Mouse (Mus musculus) myocyte (in vitro differentiated cells): ENCODE data around the gene Mpg. TPM values are rescaled to one million over a fixed set of nuclear protein-coding genes. Genes with fewer than 3 reads are reported as not detected.
A peak's percentile ranks its signal among the peaks of the same experiment; 100 is the strongest.

Experiments
- H3K27me3 ChIP-seq: one replicate; pipeline ENCODE4 v1.6.1; 2011; ENCODE audit not compliant: control insufficient read depth, insufficient read depth, insufficient read length
- H3K36me3 ChIP-seq: one replicate; pipeline ENCODE4 v1.6.1; 2011; ENCODE audit not compliant: control insufficient read depth, insufficient read depth
- H3K4me2 ChIP-seq: one replicate; pipeline ENCODE4 v1.6.1; 2011; ENCODE audit warnings: low read depth, control low read depth
- H3K4me3 ChIP-seq: one replicate; pipeline ENCODE4 v1.5.1; 2011; ENCODE audit warnings: mild to moderate bottlenecking, control low read depth, moderate library complexity
- H3K79me2 ChIP-seq: one replicate; pipeline ENCODE4 v1.6.1; 2011; ENCODE audit not compliant: control insufficient read depth, insufficient read depth
- H3ac ChIP-seq: one replicate; pipeline ENCODE4 v1.6.1; 2011; ENCODE audit not compliant: control insufficient read depth, insufficient read length
- CEBPB ChIP-seq: IDR thresholded peaks from 2 replicates; pipeline ENCODE4 v1.6.1; 2011; ENCODE audit warnings: mild to moderate bottlenecking, moderate library complexity; ENCODE audit not compliant: poor library complexity, insufficient read depth, severe bottlenecking
- E2F4 ChIP-seq: IDR thresholded peaks from one replicate; pipeline ENCODE4 v1.6.1; 2011; ENCODE audit warnings: mild to moderate bottlenecking, control low read depth, moderate library complexity; ENCODE audit not compliant: insufficient read depth
- MAX ChIP-seq: IDR thresholded peaks from one replicate; pipeline ENCODE4 v1.6.1; 2011; ENCODE audit warnings: low read depth, mild to moderate bottlenecking, control low read depth
- MYOD1 ChIP-seq, 3 experiments: IDR thresholded peaks; one replicate each; pipeline ENCODE4 v1.6.1; 2011; ENCODE audit warnings: control low read depth in 2 of 3, low read depth in 2 of 3, mild to moderate bottlenecking in 2 of 3, moderate library complexity in 1 of 3; ENCODE audit not compliant: insufficient read length in 2 of 3, control insufficient read depth in 1 of 3
- MYOG ChIP-seq, 3 experiments: IDR thresholded peaks; one replicate each; pipeline ENCODE4 v1.6.1; 2011; ENCODE audit warnings: control low read depth in 2 of 3, low read depth in 2 of 3, mild to moderate bottlenecking in 2 of 3; ENCODE audit not compliant: insufficient read length in 2 of 3, control insufficient read depth in 1 of 3, insufficient read depth in 1 of 3
- POLR2A ChIP-seq: IDR thresholded peaks from one replicate; pipeline ENCODE4 v1.6.1; 2011; ENCODE audit warnings: low read depth, mild to moderate bottlenecking, control low read depth, moderate library complexity; ENCODE audit not compliant: insufficient read length
- POLR2AphosphoS2 ChIP-seq: IDR thresholded peaks from one replicate; pipeline ENCODE4 v1.6.1; 2011; ENCODE audit warnings: low read depth, control low read depth; ENCODE audit not compliant: insufficient read length
- REST ChIP-seq: IDR thresholded peaks from one replicate; pipeline ENCODE4 v1.6.1; 2011; ENCODE audit warnings: mild to moderate bottlenecking, control low read depth, moderate library complexity; ENCODE audit not compliant: insufficient read depth, insufficient read length
- SRF ChIP-seq: IDR thresholded peaks from one replicate; pipeline ENCODE4 v1.6.1; 2011; ENCODE audit warnings: low read depth; ENCODE audit not compliant: control insufficient read depth, insufficient read length
- TCF12 ChIP-seq: IDR thresholded peaks from one replicate; pipeline ENCODE4 v1.6.1; 2011; ENCODE audit warnings: mild to moderate bottlenecking, control low read depth; ENCODE audit not compliant: poor library complexity, insufficient read depth, severe bottlenecking
- TCF3 ChIP-seq: IDR thresholded peaks from one replicate; pipeline ENCODE4 v1.6.1; 2011; ENCODE audit warnings: low read depth, control low read depth; ENCODE audit not compliant: insufficient read length
- USF1 ChIP-seq: IDR thresholded peaks from one replicate; pipeline ENCODE4 v1.6.1; 2011; ENCODE audit warnings: low read depth, mild to moderate bottlenecking, control low read depth, moderate library complexity
- polyA plus RNA-seq: library from polyadenylated mRNA; unstranded; fragments of >200 nt; fragmentation: generic; extraction: Trizol; gene quantifications from one replicate; pipeline ENCODE4 v1.2.1, GENCODE M21; 2012; ENCODE audit warnings: missing spikeins

Gene Mpg
- polyA plus RNA-seq, 1 experiment, result 23.8 TPM

- TF ChIP-seq POLR2AphosphoS2 (no peak), MYOD1 (IDR thresholded peaks at IDR 0.05; ENCODE audit: control insufficient read depth in 1 of 3, insufficient read length in 2 of 3, low read depth in 2 of 3) (no peak), TCF3 (no peak), CEBPB (no peak), USF1 (no peak), SRF (no peak), MYOG (IDR thresholded peaks at IDR 0.05; ENCODE audit: control insufficient read depth in 1 of 3, insufficient read depth in 1 of 3, insufficient read length in 2 of 3, low read depth in 2 of 3) (no peak), TCF12 (no peak), POLR2A (no peak), MAX (no peak), REST (no peak), E2F4 (no peak)
- Histone ChIP-seq H3ac (peak overlapping the region; percentile 44), H3K4me2 (peak overlapping the region; percentile 77)
These were observed 736 bp downstream of the Mpg start for GRCm38 (mm10) chr11:32227041-32227440.

GRCm38 (mm10) chr11:32227555-32227954 lies 1.2 kb downstream of the Mpg start:
- Histone ChIP-seq H3K4me3 (peak overlapping the region; percentile 35), H3K27me3 (no peaks in the 10 kb centered on the region), H3K4me2 (no peak overlapping the region), H3K79me2 (no peaks in the 10 kb centered on the region), H3K36me3 (peaks cover 11% of the 10 kb centered on the region), H3ac (no peak overlapping the region)
- TF ChIP-seq E2F4, result no peak
- TF ChIP-seq MYOG (IDR thresholded peaks at IDR 0.05; ENCODE audit: control insufficient read depth in 1 of 3, insufficient read depth in 1 of 3, insufficient read length in 2 of 3, low read depth in 2 of 3), result no peak
- TF ChIP-seq CEBPB, result no peak
- TF ChIP-seq MYOD1 (IDR thresholded peaks at IDR 0.05; ENCODE audit: control insufficient read depth in 1 of 3, insufficient read length in 2 of 3, low read depth in 2 of 3), result no peak
- no peak for TF ChIP-seq SRF
- no peak for TF ChIP-seq REST
- TF ChIP-seq POLR2A, result no peak
- no peak for TF ChIP-seq USF1
- no peak for TF ChIP-seq MAX
- TF ChIP-seq TCF3, result no peak
- TF ChIP-seq POLR2AphosphoS2, result no peak
- TF ChIP-seq TCF12, result no peak

More at GRCm38 (mm10) chr11:32227041-32227440, 736 bp downstream of the Mpg start:
- H3K36me3 ChIP-seq, result peaks cover 5% of the 10 kb centered on the region
- no peaks in the 10 kb centered on the region for H3K27me3 ChIP-seq
- no peaks in the 10 kb centered on the region for H3K79me2 ChIP-seq
- H3K4me3 ChIP-seq, result peak overlapping the region; percentile 35

GRCm38 (mm10) chr11:32228292-32228845 lies 2.1 kb downstream of the Mpg start:
- TF ChIP-seq MYOD1 (IDR thresholded peaks at IDR 0.05; ENCODE audit: control insufficient read depth in 1 of 3, insufficient read length in 2 of 3, low read depth in 2 of 3), result no peak
- TF ChIP-seq SRF, result no peak
- TF ChIP-seq TCF12, result no peak
- no peak for TF ChIP-seq TCF3
- no peak for TF ChIP-seq MAX
- no peak for TF ChIP-seq USF1
- peak; percentile 52 for TF ChIP-seq POLR2AphosphoS2
- no peak for TF ChIP-seq POLR2A
- H3K4me3 ChIP-seq, result no peak overlapping the region
- H3K36me3 ChIP-seq, result peaks cover 17% of the 10 kb centered on the region
- H3K4me2 ChIP-seq, result no peak overlapping the region
- no peak overlapping the region for H3ac ChIP-seq
- H3K27me3 ChIP-seq, result no peaks in the 10 kb centered on the region
- H3K79me2 ChIP-seq, result no peaks in the 10 kb centered on the region

- Histone ChIP-seq H3K4me2 (no peak overlapping the region), H3K36me3 (peaks cover 25% of the 10 kb centered on the region), H3K4me3 (no peak overlapping the region), H3ac (no peak overlapping the region), H3K79me2 (no peaks in the 10 kb centered on the region), H3K27me3 (no peaks in the 10 kb centered on the region)
- TF ChIP-seq MYOG (IDR thresholded peaks at IDR 0.05; ENCODE audit: control insufficient read depth in 1 of 3, insufficient read depth in 1 of 3, insufficient read length in 2 of 3, low read depth in 2 of 3) (no peak), E2F4 (no peak), USF1 (no peak), POLR2A (no peak), MAX (no peak), CEBPB (no peak), POLR2AphosphoS2 (no peak), REST (no peak)
These were observed 3.9 kb downstream of the Mpg start for GRCm38 (mm10) chr11:32230220-32230619.

GRCm38 (mm10) chr11:32231125-32231524 lies 4.8 kb downstream of the Mpg start:
- Histone ChIP-seq H3ac (no peak overlapping the region), H3K4me3 (no peak overlapping the region), H3K36me3 (peaks cover 25% of the 10 kb centered on the region), H3K4me2 (no peak overlapping the region), H3K79me2 (no peaks in the 10 kb centered on the region), H3K27me3 (no peaks in the 10 kb centered on the region)
- TF ChIP-seq MYOG (IDR thresholded peaks at IDR 0.05; ENCODE audit: control insufficient read depth in 1 of 3, insufficient read depth in 1 of 3, insufficient read length in 2 of 3, low read depth in 2 of 3), result no peak
- TF ChIP-seq TCF12, result no peak
- no peak for TF ChIP-seq TCF3
- no peak for TF ChIP-seq E2F4
- no peak for TF ChIP-seq MYOD1 (IDR thresholded peaks at IDR 0.05; ENCODE audit: control insufficient read depth in 1 of 3, insufficient read length in 2 of 3, low read depth in 2 of 3)
- TF ChIP-seq USF1, result no peak
- no peak for TF ChIP-seq REST
